Mouse (Mus musculus) neural tube, embryonic 15.5 days (tissue): ENCODE data around the gene BC107364. TPM values are rescaled to one million over a fixed set of nuclear protein-coding genes. Genes with fewer than 3 reads are reported as not detected.
"Not testable (repeated sequence)": the region's sequence is repeated elsewhere in the genome, so short reads cannot be mapped to it uniquely, and the experiment has no call there.

Source experiments
- ATAC-seq: fragments of 200-750 bp; cut with Nextera tagmentation; 2 replicates; pipeline ENCODE4 v1.8.0; 2017; ENCODE audit warnings: mild to moderate bottlenecking, moderate TSS enrichment, moderate library complexity; ENCODE audit not compliant: low FRiP score
- H3K27ac ChIP-seq: fragments of 300-500 bp; sonication (generic); replicated peaks from 2 replicates; pipeline ENCODE4 v1.5.1; 2015; ENCODE audit warnings: mild to moderate bottlenecking, inconsistent platforms
- H3K27me3 ChIP-seq: fragments of 300-500 bp; sonication (generic); replicated peaks from 2 replicates; pipeline ENCODE4 v1.6.1; 2015; ENCODE audit warnings: inconsistent platforms
- H3K36me3 ChIP-seq: fragments of 300-500 bp; sonication (generic); 2 replicates; pipeline ENCODE4 v1.6.1; 2015; ENCODE audit warnings: inconsistent platforms
- H3K4me1 ChIP-seq: fragments of 300-500 bp; sonication (generic); 2 replicates; pipeline ENCODE4 v1.6.1; 2015; ENCODE audit warnings: inconsistent platforms
- H3K4me2 ChIP-seq: fragments of 300-500 bp; sonication (generic); 2 replicates; pipeline ENCODE4 v1.6.1; 2015; ENCODE audit warnings: inconsistent platforms, mild to moderate bottlenecking, moderate library complexity
- H3K4me3 ChIP-seq: fragments of 300-500 bp; sonication (generic); replicated peaks from 2 replicates; pipeline ENCODE4 v1.5.1; 2015; ENCODE audit warnings: mild to moderate bottlenecking, inconsistent platforms
- H3K9ac ChIP-seq: fragments of 300-500 bp; sonication (generic); replicated peaks from 2 replicates; pipeline ENCODE4 v1.6.1; 2015; ENCODE audit warnings: mild to moderate bottlenecking, inconsistent platforms
- H3K9me3 ChIP-seq: fragments of 300-500 bp; sonication (generic); replicated peaks from 2 replicates; pipeline ENCODE4 v1.6.1; 2016; ENCODE audit warnings: inconsistent platforms
- WGBS: fragments of 180-500 bp; shearing (Covaris S2); methylation state at CpG from one replicate; pipeline ENCODE4 v1.1.7; 2015; ENCODE audit warnings: mixed read lengths; 5-methylcytosine and 5-hydroxymethylcytosine counted together
- polyA plus RNA-seq: library from polyadenylated mRNA; unstranded; fragments of >200 nt; fragmentation: Nextera tagmentation; extraction: Ambion mirVana; gene quantifications from 2 replicates; pipeline ENCODE4 v1.2.1, GENCODE M21; 2015

The BC107364 gene
- polyA plus RNA-seq, 1 experiment from 2014 or later: not detected

DNA sequence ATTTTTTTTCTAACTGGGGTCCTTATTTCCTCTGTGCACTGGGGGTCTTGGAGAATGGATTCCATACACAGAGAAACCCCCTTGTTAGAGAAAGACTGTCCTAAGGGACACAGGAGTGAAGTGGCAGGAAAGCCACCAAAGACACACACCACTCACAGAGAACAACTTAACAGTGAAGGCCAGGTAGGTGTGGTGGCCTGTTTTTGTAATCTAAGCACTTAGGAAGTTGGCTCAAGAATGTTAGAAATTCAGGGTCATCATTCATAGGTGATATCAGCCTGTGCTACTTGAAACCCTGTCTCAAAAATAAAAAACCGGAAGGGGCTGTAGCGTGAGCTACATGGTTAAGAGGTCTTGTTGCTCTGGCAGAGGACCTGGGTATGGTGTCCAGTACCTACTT lies 31.8 kb upstream of the BC107364 start:
- Histone ChIP-seq H3K36me3 (no peaks in the 10 kb centered on the region), H3K4me2 (no peak overlapping the region), H3K27me3 (peaks cover 10% of the 10 kb centered on the region; the same call in 1 of the 2 replicates), H3K9ac (no peak overlapping the region), H3K9me3 (no peaks in the 10 kb centered on the region), H3K27ac (no peak overlapping the region), H3K4me1 (peaks cover 10% of the 10 kb centered on the region; the same call in 1 of the 2 replicates), H3K4me3 (no peak overlapping the region)
- WGBS: 95% methylated on average over 2 of the region's 2 CpGs
- ATAC-seq: no peak

- H3K4me3 ChIP-seq, ATAC-seq, H3K9me3 ChIP-seq, H3K4me2 ChIP-seq, H3K36me3 ChIP-seq, H3K27ac ChIP-seq, H3K9ac ChIP-seq: not testable (repeated sequence)
- peaks cover 10% of the 10 kb centered on the region for H3K27me3 ChIP-seq
- peaks cover 10% of the 10 kb centered on the region; the same call in 1 of the 2 replicates for H3K4me1 ChIP-seq
- WGBS: 59% methylated on average over 7 of the region's 7 CpGs
Observed at GRCm38 (mm10) chr3:96483044-96483443, 30.9 kb upstream of the BC107364 start.

DNA sequence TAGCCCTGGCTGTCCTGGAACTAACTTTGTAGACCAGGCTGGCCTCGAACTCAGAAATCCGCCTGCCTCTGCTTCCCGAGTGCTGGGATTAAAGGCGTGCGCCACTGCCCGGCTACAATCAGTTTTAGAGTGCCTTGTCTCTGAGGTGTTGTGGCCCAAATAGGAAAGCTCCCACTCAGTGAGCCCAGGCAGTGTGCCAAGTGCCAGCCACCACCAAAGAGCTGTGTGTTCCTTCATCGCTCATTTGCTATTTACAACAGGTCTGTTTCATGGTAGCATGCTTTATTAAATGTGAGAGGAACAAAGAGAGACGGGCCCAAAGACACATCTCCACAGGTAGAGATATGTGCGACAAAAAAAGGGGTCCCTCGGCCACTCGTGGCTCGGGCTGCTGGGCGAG lies 30.3 kb upstream of the BC107364 start:
- Histone ChIP-seq H3K9me3 (no peaks in the 10 kb centered on the region), H3K36me3 (no peaks in the 10 kb centered on the region), H3K4me3 (no peak overlapping the region), H3K27ac (no peak overlapping the region), H3K9ac (no peak overlapping the region), H3K27me3 (peaks cover 16% of the 10 kb centered on the region), H3K4me2 (no peak overlapping the region), H3K4me1 (peaks cover 4% of the 10 kb centered on the region; the same call in 1 of the 2 replicates)
- no peak for ATAC-seq
- WGBS: 89% methylated on average over 13 of the region's 13 CpGs

DNA sequence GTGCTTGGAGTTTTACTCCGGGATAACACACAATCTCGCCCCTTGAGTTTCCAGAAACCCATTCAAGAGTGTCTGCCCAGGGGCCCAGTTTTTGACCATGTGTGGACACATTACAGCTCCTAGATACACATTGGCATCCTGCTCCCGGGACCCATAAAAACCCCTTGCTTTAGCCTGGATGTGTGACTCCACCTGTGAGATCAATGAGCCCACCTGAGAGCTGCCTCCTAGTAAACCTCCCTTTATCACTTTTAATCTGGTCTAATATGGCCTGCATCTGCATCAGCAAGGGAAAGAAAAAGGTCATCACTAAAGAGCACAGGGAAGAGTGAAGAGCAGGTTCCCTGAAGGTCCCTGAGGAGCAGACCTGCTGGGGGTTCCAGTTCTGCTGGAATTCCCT lies 29.8 kb upstream of the BC107364 start:
- H3K9ac ChIP-seq: no peak overlapping the region
- no peak overlapping the region for H3K27ac ChIP-seq
- H3K27me3 ChIP-seq: peaks cover 21% of the 10 kb centered on the region
- no peaks in the 10 kb centered on the region for H3K9me3 ChIP-seq
- ATAC-seq: no peak
- no peaks in the 10 kb centered on the region for H3K4me1 ChIP-seq
- H3K4me3 ChIP-seq: no peak overlapping the region
- H3K4me2 ChIP-seq: no peak overlapping the region
- WGBS: 88% methylated on average over 3 of the region's 3 CpGs
- H3K36me3 ChIP-seq: no peaks in the 10 kb centered on the region

DNA sequence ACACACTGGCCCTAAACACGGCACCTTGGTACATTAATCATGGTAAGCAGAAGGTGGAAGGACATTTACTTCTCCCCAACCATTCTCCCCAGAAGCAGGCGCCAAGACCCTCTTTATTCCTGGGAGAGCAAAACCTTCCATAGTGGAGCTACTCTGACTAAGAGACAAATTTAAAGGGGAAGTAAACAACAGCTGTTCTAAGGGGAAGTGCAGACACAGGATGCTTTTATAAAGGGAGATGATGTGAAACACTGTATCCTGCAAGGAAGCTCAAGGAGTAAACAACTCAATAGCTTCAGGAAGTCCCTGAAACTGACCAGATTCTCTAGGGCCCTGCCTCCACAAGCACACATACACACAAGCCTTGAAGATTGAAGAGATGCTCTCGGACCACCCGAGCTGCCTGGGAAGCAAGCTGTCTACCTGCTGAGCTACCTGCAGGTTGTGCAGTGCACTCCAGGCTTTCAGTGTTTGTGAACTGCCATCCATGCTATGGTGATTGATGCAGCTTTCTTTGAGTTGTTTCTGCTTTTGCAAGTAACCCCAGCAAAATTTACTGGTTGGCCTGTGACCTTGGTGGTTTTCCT lies 28.7 kb upstream of the BC107364 start:
- H3K27me3 ChIP-seq: peaks cover 30% of the 10 kb centered on the region

GRCm38 (mm10) chr3:96479249-96479648 lies 27.1 kb upstream of the BC107364 start:
- Histone ChIP-seq H3K27ac (no peak overlapping the region), H3K36me3 (no peaks in the 10 kb centered on the region), H3K4me1 (peaks cover 8% of the 10 kb centered on the region), H3K4me3 (no peak overlapping the region), H3K9me3 (no peaks in the 10 kb centered on the region), H3K9ac (no peak overlapping the region), H3K27me3 (peaks cover 42% of the 10 kb centered on the region), H3K4me2 (no peak overlapping the region)
- ATAC-seq: no peak
- WGBS: 29% methylated on average over 3 of the region's 3 CpGs

More for the DNA sequence above, 28.7 kb upstream of the BC107364 start:
- no peak overlapping the region for H3K9ac ChIP-seq
- H3K27ac ChIP-seq: no peak overlapping the region
- no peaks in the 10 kb centered on the region for H3K9me3 ChIP-seq
- WGBS: 90% methylated on average over 4 of the region's 4 CpGs
- ATAC-seq: no peak
- no peaks in the 10 kb centered on the region for H3K4me1 ChIP-seq
- H3K4me2 ChIP-seq: no peak overlapping the region
- H3K36me3 ChIP-seq: no peaks in the 10 kb centered on the region
- no peak overlapping the region for H3K4me3 ChIP-seq

- no peak for ATAC-seq
- H3K36me3 ChIP-seq: no peaks in the 10 kb centered on the region
- H3K9me3 ChIP-seq: no peaks in the 10 kb centered on the region
- H3K27ac ChIP-seq: no peak overlapping the region
- no peak overlapping the region for H3K4me3 ChIP-seq
- no peak overlapping the region for H3K4me2 ChIP-seq
- H3K9ac ChIP-seq: no peak overlapping the region
- WGBS: 73% methylated on average over 6 of the region's 6 CpGs
- H3K27me3 ChIP-seq: peaks cover 47% of the 10 kb centered on the region
- peaks cover 8% of the 10 kb centered on the region for H3K4me1 ChIP-seq
Observed at GRCm38 (mm10) chr3:96477558-96477957, 25.5 kb upstream of the BC107364 start.

DNA sequence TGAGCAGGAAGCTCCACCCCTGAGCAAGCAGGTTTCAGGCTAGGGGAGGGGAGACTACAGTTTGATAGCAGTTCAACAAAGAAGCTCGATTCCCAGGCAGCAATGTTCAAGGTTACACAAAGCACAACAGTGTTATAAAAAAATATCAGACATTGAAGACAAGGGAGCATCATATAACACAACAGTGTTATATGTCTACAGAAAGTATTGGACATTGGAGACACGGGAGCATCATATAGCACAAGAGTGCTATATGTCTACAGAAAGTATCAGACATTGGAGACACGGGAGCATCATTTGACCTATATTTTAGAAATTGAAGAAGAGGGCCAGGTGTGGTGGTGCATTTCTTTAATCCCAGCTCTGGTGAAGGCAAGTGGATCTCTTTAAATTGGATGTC lies 25.0 kb upstream of the BC107364 start:
- whole genome bisulfite sequencing: 45% methylated on average over 3 of the region's 3 CpGs
- Histone ChIP-seq H3K9ac (no peak overlapping the region), H3K4me1 (peaks cover 8% of the 10 kb centered on the region), H3K27me3 (peaks cover 51% of the 10 kb centered on the region), H3K9me3 (no peaks in the 10 kb centered on the region), H3K4me3 (no peak overlapping the region), H3K27ac (no peak overlapping the region), H3K4me2 (no peak overlapping the region), H3K36me3 (no peaks in the 10 kb centered on the region)
- ATAC-seq: no peak

DNA sequence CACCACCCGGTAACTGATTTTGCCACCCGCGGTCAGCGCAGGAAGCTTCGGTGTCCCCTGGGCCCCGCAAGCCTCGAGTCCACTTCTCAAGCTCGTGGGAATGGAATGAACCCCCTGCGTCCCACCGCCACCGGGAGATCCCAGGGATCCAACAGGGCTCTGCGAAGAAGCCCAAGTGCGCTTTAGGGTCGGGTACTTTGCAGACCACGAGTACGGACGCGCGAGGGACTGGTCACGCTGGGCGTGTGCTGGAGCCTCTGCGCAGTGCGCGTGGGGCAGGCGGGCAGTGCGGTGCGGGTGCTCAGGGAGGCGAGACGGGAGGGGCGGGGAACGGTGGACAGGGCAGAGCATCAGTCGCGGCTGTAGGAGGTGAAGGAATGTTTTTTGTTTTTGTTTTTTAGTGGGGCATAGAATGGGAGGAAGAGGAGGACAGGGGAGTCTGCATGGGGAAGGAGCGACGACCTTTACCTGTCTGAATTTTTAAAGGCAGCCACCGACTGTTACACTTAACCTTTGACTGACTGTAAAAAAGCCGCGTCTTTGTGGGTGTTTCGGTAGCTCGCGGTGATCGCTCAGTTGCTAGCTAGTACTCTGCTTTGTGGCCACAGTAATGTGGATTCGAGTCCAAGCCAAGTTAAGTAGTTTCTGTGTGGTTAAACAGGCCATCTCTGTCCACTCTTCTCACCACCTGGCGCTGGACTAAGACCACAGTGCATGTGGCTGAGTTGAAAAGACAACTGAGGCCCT lies 23.0 kb upstream of the BC107364 start:
- 3% methylated on average over 44 of the region's 44 CpGs for WGBS
- no peaks in the 10 kb centered on the region for H3K9me3 ChIP-seq
- peak overlapping the region; percentile 32; the same call in 1 of the 2 replicates for H3K9ac ChIP-seq
- H3K4me2 ChIP-seq: peak overlapping the region; percentile 72
- no peaks in the 10 kb centered on the region for H3K36me3 ChIP-seq
- peaks cover 59% of the 10 kb centered on the region for H3K27me3 ChIP-seq
- ATAC-seq: no peak; the same call in 1 of the 2 replicates
- H3K27ac ChIP-seq: no peak overlapping the region
- H3K4me3 ChIP-seq: peak overlapping the region; percentile 39
- peaks cover 8% of the 10 kb centered on the region for H3K4me1 ChIP-seq

DNA sequence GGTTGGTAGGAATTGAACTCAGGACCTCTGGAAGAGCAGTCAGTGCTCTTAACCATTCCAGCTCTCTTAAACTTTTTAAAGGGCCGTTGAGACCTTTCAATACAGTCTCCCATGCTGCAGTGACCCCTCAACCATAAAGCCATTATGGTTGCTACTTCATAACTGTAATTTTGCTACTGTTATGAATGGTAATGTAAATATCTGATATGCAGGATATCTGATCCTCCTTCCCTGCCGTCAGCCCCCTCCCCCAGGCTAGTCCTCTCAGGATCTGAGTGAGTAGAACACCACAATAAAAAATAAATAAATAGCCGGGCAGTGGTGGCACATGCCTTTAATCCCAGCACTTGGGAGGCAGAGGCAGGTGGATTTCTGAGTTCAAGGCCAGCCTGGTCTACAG lies 21.4 kb upstream of the BC107364 start:
- peaks cover 62% of the 10 kb centered on the region for H3K27me3 ChIP-seq
- not testable (repeated sequence) for ATAC-seq, H3K9me3 ChIP-seq, H3K27ac ChIP-seq, H3K4me3 ChIP-seq, H3K9ac ChIP-seq, H3K36me3 ChIP-seq, H3K4me1 ChIP-seq, H3K4me2 ChIP-seq
- WGBS: 84% methylated on average over 3 of the region's 3 CpGs

- no peak overlapping the region for H3K4me3 ChIP-seq
- H3K27ac ChIP-seq: no peak overlapping the region
- no peak overlapping the region for H3K4me2 ChIP-seq
- H3K4me1 ChIP-seq: peaks cover 8% of the 10 kb centered on the region
- no peaks in the 10 kb centered on the region for H3K9me3 ChIP-seq
- H3K9ac ChIP-seq: no peak overlapping the region
- H3K27me3 ChIP-seq: peaks cover 51% of the 10 kb centered on the region
- ATAC-seq: no peak
- H3K36me3 ChIP-seq: no peaks in the 10 kb centered on the region
- 89% methylated on average over 5 of the region's 5 CpGs for WGBS
Observed at GRCm38 (mm10) chr3:96472066-96472465, 20.0 kb upstream of the BC107364 start.

- Histone ChIP-seq H3K36me3 (no peaks in the 10 kb centered on the region), H3K4me3 (no peak overlapping the region), H3K4me2 (no peak overlapping the region), H3K4me1 (peaks cover 1% of the 10 kb centered on the region), H3K9ac (no peak overlapping the region), H3K27ac (no peak overlapping the region), H3K27me3 (peaks cover 51% of the 10 kb centered on the region), H3K9me3 (no peaks in the 10 kb centered on the region)
- no peak for ATAC-seq
- 81% methylated on average over 3 of the region's 3 CpGs for WGBS
Observed at GRCm38 (mm10) chr3:96469626-96470025, 17.5 kb upstream of the BC107364 start.
